Mouse (Mus musculus) kidney, embryonic 16.5 days (tissue): ENCODE measurements around the gene Fndc3b. TPM values are rescaled to one million over a fixed set of nuclear protein-coding genes. Genes with fewer than 3 reads are reported as not detected.
"Not testable (repeated sequence)": the region's sequence is repeated elsewhere in the genome, so short reads cannot be mapped to it uniquely, and the experiment has no call there.

Experiments used
- ATAC-seq: fragments of 200-750 bp; cut with Nextera tagmentation; 2 replicates; pipeline ENCODE4 v1.8.0; 2017; ENCODE audit warnings: moderate TSS enrichment; ENCODE audit not compliant: low FRiP score, low TSS enrichment
- H3K27ac ChIP-seq: fragments of 300-500 bp; sonication (generic); 2 replicates; pipeline ENCODE4 v1.5.1; 2014; ENCODE audit warnings: low read length
- H3K27me3 ChIP-seq: fragments of 300-500 bp; sonication (generic); 2 replicates; pipeline ENCODE4 v1.6.1; 2014; ENCODE audit warnings: low read length, control low read depth, mixed read lengths; ENCODE audit not compliant: insufficient read depth
- H3K36me3 ChIP-seq: fragments of 300-500 bp; sonication (generic); 2 replicates; pipeline ENCODE4 v1.6.1; 2014; ENCODE audit warnings: low read length, control low read depth, mixed read lengths; ENCODE audit not compliant: insufficient read depth
- H3K4me1 ChIP-seq: fragments of 300-500 bp; sonication (generic); 2 replicates; pipeline ENCODE4 v1.6.1; 2014; ENCODE audit warnings: low read length, control low read depth, mixed read lengths; ENCODE audit not compliant: insufficient read depth
- H3K4me2 ChIP-seq: fragments of 300-500 bp; sonication (generic); replicated peaks from 2 replicates; pipeline ENCODE4 v1.6.1; 2014; ENCODE audit warnings: low read depth, low read length
- H3K4me3 ChIP-seq: fragments of 300-500 bp; sonication (generic); 2 replicates; pipeline ENCODE4 v1.5.1; 2014; ENCODE audit warnings: mild to moderate bottlenecking, low read length
- H3K9ac ChIP-seq: fragments of 300-500 bp; sonication (generic); replicated peaks from 2 replicates; pipeline ENCODE4 v1.6.1; 2014; ENCODE audit warnings: low read length
- H3K9me3 ChIP-seq: fragments of 300-500 bp; sonication (generic); 2 replicates; pipeline ENCODE4 v1.6.1; 2016; ENCODE audit warnings: low read length, control low read depth
- WGBS: fragments of 180-500 bp; shearing (Covaris S2); extraction: QIAGEN DNeasy Blood & Tissue Kit; methylation state at CpG from one replicate; pipeline ENCODE4 v1.1.7; 2014; 5-methylcytosine and 5-hydroxymethylcytosine counted together
- polyA plus RNA-seq: library from polyadenylated mRNA; unstranded; fragments of >200 nt; fragmentation: Nextera tagmentation; extraction: Ambion mirVana; gene quantifications from 2 replicates; pipeline ENCODE4 v1.2.1, GENCODE M21; 2015

Fndc3b gene
- polyA plus RNA-seq, 1 experiment from 2014 or later: 30.4 TPM

DNA sequence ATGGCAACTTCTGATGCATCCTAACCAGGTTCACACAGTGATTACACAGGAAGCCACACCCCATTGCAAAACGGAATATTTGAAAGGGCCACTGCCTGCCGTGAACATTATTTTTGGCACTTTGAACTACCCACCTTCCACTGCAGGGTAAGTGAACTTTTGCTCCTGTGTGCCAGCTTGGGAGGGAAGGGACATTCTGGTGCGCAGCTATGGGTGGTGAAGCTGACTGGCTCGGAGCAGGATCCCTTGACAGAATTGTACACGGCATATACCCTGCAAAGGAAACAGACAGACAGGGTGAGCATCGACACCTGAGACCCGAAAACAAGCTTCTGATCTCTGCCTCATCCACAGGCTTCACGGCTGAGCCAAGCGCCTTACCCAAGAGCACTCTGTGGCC lies 220.2 kb downstream of the Fndc3b start:
- no peaks in the 10 kb centered on the region for H3K4me1 ChIP-seq
- H3K4me2 ChIP-seq: no peak overlapping the region
- WGBS: 82% methylated on average over 9 of the region's 9 CpGs
- H3K4me3 ChIP-seq: no peak overlapping the region
- H3K9me3 ChIP-seq: no peaks in the 10 kb centered on the region
- no peak for ATAC-seq
- no peak overlapping the region for H3K9ac ChIP-seq
- H3K27me3 ChIP-seq: no peaks in the 10 kb centered on the region
- no peak overlapping the region for H3K27ac ChIP-seq
- H3K36me3 ChIP-seq: peaks cover 42% of the 10 kb centered on the region

DNA sequence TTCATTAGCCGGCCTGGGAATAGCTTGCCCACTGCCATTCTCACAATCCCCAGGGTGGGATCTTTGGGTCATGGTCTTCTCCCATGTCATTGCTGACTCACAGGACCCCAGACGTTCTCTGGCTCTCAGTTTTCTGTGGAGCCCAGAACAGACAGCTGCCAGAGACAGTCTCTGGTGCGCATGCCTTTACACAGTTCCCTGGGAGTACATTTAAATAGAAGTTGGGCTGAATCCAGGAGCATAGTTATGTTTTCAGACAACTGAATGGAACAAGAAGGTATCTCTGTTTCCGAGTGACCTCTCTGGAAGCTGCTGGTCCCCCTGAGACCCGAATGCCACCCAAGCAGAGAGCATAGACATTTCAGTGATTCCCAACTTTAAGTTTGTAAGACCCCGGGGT lies 221.6 kb downstream of the Fndc3b start:
- no peak overlapping the region for H3K27ac ChIP-seq
- H3K9me3 ChIP-seq: no peaks in the 10 kb centered on the region
- no peak overlapping the region for H3K4me2 ChIP-seq
- no peaks in the 10 kb centered on the region for H3K4me1 ChIP-seq
- H3K36me3 ChIP-seq: peaks cover 51% of the 10 kb centered on the region
- no peak for ATAC-seq
- no peaks in the 10 kb centered on the region for H3K27me3 ChIP-seq
- H3K9ac ChIP-seq: no peak overlapping the region
- WGBS: 86% methylated on average over 6 of the region's 6 CpGs
- H3K4me3 ChIP-seq: no peak overlapping the region

DNA sequence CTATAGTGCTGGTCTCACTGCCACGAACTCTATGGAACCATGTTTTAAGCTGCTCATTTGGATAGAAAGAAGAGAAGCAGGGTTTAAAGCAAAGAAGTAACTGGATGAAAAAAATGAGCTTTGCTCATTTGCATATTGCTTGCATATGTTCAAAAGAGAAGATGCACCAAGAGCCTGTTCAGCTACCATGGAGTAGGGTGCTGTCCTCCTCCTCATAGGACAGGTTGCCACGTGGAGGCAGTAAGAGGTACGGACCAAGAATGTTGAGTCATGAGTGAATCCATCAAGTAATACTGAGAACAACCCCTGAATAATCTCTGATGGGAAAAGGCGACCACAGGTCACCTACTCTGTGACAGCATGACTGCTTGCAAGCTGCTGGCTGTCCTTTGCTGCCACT lies 226.0 kb downstream of the Fndc3b start:
- 0 out of 2 replicates have a peak, but pooled peaks have one; percentile 31 for ATAC-seq
- H3K36me3 ChIP-seq: peaks cover 44% of the 10 kb centered on the region
- no peak overlapping the region for H3K4me3 ChIP-seq
- no peak overlapping the region for H3K4me2 ChIP-seq
- WGBS: 91% methylated on average over 4 of the region's 4 CpGs
- H3K9ac ChIP-seq: no peak overlapping the region
- no peaks in the 10 kb centered on the region for H3K9me3 ChIP-seq
- H3K27ac ChIP-seq: no peak overlapping the region
- H3K4me1 ChIP-seq: no peaks in the 10 kb centered on the region
- H3K27me3 ChIP-seq: no peaks in the 10 kb centered on the region

DNA sequence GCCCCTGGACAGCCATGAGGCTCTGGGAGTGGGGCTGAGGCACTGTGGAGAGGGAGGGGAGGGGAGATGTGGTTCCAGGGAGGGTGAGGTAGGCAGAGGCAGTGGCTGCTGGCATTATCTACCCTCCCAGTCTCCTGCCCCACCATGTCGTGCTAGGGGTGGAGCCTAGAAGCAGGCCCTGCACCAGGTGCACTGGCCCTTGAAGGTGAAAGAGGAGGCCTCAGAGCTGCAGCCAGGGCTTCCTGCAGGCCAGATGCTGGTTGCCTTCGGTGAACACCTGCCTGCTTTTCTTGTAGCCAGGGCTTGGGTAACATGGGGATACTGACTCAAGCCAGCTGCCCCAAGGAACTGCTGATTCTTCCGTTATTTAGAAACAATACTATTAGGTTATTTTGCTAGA lies 226.4 kb downstream of the Fndc3b start:
- H3K4me3 ChIP-seq: no peak overlapping the region
- peaks cover 40% of the 10 kb centered on the region for H3K36me3 ChIP-seq
- H3K27ac ChIP-seq: no peak overlapping the region
- H3K4me1 ChIP-seq: no peaks in the 10 kb centered on the region
- no peaks in the 10 kb centered on the region for H3K9me3 ChIP-seq
- H3K9ac ChIP-seq: no peak overlapping the region
- 55% methylated on average over 3 of the region's 3 CpGs for WGBS
- no peak overlapping the region for H3K4me2 ChIP-seq
- no peaks in the 10 kb centered on the region for H3K27me3 ChIP-seq
- peak; percentile 64; the same call in 1 of the 2 replicates for ATAC-seq

DNA sequence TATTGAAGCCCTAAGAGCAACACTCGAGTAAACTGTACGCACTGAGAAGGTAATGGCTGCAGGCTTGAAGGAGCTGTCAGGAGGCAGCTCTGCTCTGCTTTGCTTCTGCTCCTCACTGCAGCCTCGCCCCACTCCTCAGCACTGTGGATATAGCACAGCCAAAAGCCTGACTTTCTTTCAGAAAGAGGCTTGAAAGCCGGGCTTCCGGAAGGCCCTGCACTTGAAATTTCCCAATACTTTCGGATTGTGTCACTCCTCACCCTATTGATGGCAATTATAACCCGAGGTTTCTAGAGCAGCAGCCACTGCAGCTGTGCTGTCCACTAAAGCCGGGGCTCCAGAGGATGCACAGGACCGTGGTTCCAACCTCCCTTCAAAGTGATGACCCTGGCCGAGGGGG lies 227.3 kb downstream of the Fndc3b start:
- Histone ChIP-seq H3K9me3 (no peaks in the 10 kb centered on the region), H3K27me3 (no peaks in the 10 kb centered on the region), H3K4me3 (no peak overlapping the region), H3K9ac (no peak overlapping the region), H3K4me2 (no peak overlapping the region), H3K36me3 (peaks cover 35% of the 10 kb centered on the region), H3K27ac (no peak overlapping the region), H3K4me1 (no peaks in the 10 kb centered on the region)
- WGBS: 81% methylated on average over 10 of the region's 10 CpGs
- ATAC-seq: no peak

DNA sequence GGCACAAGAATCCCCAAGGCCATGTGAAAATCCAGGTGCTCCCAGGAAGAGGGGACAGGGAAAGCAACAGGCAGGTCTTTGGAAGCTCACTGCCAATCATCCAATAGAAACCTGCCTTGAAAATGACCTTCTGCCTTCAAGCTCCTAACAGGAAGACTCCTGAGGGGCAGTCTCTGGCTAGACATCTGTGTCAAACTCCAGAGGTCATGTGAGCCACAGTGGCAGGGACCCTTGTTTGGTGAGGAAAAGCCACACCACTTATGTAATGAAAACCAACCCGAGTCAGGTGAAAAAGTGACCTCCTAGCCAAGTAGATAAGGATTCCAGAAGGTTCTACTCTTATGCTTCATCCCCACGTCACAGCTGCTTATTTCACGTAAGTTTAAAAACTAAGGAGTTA lies 227.8 kb downstream of the Fndc3b start:
- Histone ChIP-seq H3K4me2 (no peak overlapping the region), H3K9ac (no peak overlapping the region), H3K4me1 (no peaks in the 10 kb centered on the region), H3K9me3 (no peaks in the 10 kb centered on the region), H3K27ac (no peak overlapping the region), H3K36me3 (peaks cover 40% of the 10 kb centered on the region), H3K4me3 (no peak overlapping the region), H3K27me3 (no peaks in the 10 kb centered on the region)
- no peak for ATAC-seq
- 81% methylated on average over 3 of the region's 3 CpGs for WGBS

DNA sequence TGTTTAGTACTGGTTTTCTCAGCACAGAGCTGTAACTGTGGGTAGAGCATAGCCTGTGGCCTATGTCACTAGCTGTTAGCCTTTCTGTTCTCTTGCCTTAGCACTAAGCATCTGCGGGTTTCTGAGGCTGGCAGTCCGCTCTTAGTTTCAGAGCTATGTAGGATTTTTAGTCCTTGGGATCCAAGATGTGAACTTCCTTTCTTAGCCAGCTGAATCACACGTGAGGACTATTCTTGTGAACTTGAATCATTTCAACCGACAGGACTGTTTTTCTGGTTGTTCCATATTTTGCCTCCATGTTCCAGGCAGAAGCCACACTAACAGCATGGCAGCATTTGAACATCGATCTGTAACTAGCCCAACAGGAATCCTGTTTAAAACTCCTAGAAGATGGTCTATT lies 229.4 kb downstream of the Fndc3b start:
- H3K4me2 ChIP-seq: no peak overlapping the region
- H3K27ac ChIP-seq: no peak overlapping the region
- H3K4me1 ChIP-seq: no peaks in the 10 kb centered on the region
- no peaks in the 10 kb centered on the region for H3K9me3 ChIP-seq
- no peaks in the 10 kb centered on the region for H3K27me3 ChIP-seq
- no peak for ATAC-seq
- no peak overlapping the region for H3K9ac ChIP-seq
- H3K36me3 ChIP-seq: peaks cover 26% of the 10 kb centered on the region
- WGBS: 93% methylated on average over 5 of the region's 5 CpGs
- H3K4me3 ChIP-seq: no peak overlapping the region

DNA sequence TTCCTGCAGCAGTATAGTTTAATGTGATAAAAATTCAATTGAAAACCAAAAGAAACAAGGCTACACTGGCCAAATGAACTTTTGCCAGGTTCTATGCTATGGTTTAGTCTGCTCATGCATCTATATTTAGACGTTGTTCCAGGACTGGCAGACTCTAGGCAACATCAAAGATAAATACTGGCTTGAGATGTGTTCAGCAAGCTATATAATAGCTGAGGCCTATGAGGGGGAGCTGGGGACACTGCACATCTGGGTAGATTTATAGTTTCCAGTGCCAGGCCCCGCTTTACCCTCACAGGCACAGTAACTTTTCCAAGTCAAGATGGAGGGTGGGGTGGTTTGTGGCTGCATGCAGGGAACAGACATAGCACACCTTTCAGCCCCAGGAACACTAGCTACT lies 231.7 kb downstream of the Fndc3b start:
- ATAC-seq: no peak
- Histone ChIP-seq H3K4me3 (no peak overlapping the region), H3K4me2 (no peak overlapping the region), H3K36me3 (peaks cover 18% of the 10 kb centered on the region), H3K27me3 (no peaks in the 10 kb centered on the region), H3K9ac (no peak overlapping the region), H3K9me3 (no peaks in the 10 kb centered on the region), H3K27ac (no peak overlapping the region), H3K4me1 (no peaks in the 10 kb centered on the region)
- WGBS: 65% methylated on average over 2 of the region's 2 CpGs

DNA sequence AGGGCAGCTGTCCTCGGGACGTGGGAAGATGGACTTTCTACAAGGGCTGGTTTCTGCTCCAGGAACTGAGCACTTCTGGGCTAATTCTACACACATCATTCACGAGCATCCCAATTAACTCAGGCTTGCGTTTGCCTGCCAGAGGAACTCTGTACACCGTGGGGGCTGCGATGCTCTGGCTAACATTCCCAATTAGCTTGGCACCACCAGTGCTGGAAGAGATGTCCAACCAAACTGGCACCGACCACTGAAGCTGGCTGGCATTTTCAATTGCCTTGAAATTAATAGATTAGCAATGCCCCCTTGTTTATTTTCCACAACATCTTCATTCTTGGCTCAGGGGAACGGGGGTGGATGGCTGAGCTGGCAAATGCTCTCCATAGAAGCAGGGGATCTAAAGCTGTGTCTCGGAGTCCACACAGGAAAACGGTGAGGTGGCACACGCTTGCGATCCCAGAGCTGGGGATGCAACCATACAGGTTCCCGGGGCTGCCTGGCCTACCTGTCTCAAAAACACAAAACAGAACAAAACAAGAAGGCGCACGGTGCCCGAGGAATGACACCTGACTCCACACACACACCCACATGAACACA lies 232.4 kb downstream of the Fndc3b start:
- H3K4me1 ChIP-seq: 0 out of 2 replicates have a peak, but pooled peaks cover 4% of the 10 kb centered on the region
- H3K9ac ChIP-seq: no peak overlapping the region
- H3K36me3 ChIP-seq: peaks cover 25% of the 10 kb centered on the region
- H3K27me3 ChIP-seq: no peaks in the 10 kb centered on the region
- ATAC-seq: no peak
- H3K27ac ChIP-seq: no peak overlapping the region
- no peaks in the 10 kb centered on the region for H3K9me3 ChIP-seq
- 93% methylated on average over 16 of the region's 16 CpGs for WGBS
- no peak overlapping the region for H3K4me3 ChIP-seq
- H3K4me2 ChIP-seq: no peak overlapping the region

DNA sequence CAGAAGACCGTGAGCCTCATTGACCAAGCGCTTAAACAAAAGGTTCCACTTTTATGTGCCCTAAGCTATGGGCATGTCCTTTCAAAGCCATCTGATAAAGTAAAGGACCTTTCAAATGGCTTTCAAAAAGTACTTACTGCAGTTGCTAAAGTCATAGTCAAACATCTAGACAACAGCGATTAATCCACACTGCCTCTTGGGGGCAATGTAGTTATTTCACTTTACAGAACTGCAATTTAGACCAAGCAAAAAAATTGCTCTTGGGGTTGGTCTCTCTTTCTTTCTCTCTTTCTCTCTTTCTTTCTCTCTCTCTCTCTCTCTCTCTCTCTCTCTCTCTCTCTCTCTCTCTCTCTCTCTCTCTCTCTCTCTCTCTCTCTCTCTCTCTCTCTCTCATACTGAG lies 233.4 kb downstream of the Fndc3b start:
- ATAC-seq, H3K4me2 ChIP-seq, H3K27me3 ChIP-seq, H3K9me3 ChIP-seq, H3K4me3 ChIP-seq, H3K4me1 ChIP-seq, H3K27ac ChIP-seq, H3K9ac ChIP-seq: not testable (repeated sequence)
- H3K36me3 ChIP-seq: peaks cover 33% of the 10 kb centered on the region
- 87% methylated on average over 3 of the region's 3 CpGs for WGBS
